Mouse (Mus musculus): ENCODE measurements at regions not wholly inside any gene's neighbourhood (a gene's known extent, or its start where the extent isn't known, plus 50 kb on each side); places are given as distances from the start of the nearest gene placed in this dataset.

DNA sequence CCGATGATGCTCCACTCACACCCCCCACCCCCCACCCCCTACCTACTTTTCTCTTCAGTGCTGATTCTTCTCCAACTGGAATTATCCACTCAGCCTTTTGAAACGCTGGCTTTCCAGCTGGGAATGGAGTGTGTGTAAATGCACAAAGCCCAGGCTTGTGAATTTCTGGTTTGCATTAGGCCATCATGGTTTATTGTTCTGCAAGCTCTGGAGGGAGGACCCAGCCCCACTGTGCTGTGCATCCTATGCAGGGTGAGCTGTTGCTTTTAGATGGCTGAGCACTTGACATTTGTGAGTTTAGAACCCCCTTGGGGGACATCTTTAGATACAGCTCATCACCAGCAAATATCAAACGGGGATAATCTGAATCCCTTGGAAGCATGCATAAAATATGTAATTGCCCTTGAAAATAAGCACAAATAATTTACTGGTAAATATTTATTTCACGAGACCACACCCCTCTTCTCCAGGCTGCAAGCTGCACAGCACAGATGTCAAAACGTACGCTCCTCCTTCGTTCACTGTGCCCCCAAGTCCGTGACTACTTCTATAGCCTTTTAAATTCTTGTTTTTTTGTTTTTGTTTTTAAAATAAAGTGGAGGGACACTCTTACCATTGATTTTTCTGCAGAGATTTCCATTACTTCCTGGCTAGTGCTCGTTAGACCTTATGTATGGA is 148.2 kb downstream of the Qpct start:
- TF ChIP-seq CTCF (IDR thresholded peaks at IDR 0.05; ENCODE audit: low read depth) (no peak), EP300 (IDR thresholded peaks at IDR 0.05; ENCODE audit: low read depth) (no peak)

All from heart, postnatal 0 days (tissue).